Mouse (Mus musculus) heart, adult 8-10 months (tissue): ENCODE measurements at regions not wholly inside any gene's neighbourhood (a gene's known extent, or its start where the extent isn't known, plus 50 kb on each side); places are given as distances from the start of the nearest gene placed in this dataset.

Experiments
- DNase-seq: peaks from one replicate; pipeline ENCODE4 v3.0.0; 2022; ENCODE audit warnings: low spot score

- no peak for DNase-seq
Observed at GRCm38 (mm10) chr8:35185165-35185564, 580.4 kb upstream of the Gm19410 start.

DNA sequence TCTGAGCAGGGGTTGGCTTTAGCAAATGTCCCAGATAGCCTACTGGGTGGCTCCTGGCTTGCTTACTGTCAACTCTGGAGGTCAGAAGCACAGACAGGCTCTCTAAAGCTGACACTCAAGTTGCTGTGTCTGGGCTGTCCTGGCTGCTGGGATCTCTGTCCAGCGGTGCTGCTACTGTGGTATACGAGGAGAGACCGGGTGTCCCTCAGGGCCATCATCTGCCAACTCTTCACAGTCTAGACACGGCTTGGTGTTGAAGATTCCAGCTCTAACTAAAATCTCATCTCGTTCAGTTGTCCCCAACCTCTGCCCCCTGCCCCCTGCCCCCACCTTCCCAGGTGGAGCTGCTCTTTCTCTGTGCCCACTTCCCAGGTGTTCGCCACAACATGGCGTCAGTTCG lies 577.1 kb upstream of the Gm19410 start:
- no peak for DNase-seq

DNA sequence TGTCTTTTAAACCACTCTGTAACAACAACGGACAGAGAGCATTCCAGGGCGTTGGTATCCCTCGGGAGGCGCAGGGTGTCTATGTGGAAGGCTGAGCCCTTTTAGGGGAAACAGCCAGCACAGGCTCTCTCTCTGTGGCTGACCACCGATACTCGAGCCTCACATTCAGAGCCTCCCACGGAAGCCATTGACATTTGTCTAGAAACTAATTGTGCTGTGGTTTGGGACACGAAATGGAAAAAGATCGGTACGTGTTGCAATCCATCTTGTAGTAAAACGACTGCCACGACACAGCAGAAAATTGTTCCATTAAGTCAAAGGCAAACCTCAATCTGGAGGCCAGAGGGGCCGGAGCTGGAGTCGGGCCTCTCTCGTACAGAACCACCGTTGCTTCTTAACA lies 575.9 kb upstream of the Gm19410 start:
- DNase-seq: no peak

GRCm38 (mm10) chr8:35192515-35192914 lies 573.1 kb upstream of the Gm19410 start:
- no peak for DNase-seq

DNA sequence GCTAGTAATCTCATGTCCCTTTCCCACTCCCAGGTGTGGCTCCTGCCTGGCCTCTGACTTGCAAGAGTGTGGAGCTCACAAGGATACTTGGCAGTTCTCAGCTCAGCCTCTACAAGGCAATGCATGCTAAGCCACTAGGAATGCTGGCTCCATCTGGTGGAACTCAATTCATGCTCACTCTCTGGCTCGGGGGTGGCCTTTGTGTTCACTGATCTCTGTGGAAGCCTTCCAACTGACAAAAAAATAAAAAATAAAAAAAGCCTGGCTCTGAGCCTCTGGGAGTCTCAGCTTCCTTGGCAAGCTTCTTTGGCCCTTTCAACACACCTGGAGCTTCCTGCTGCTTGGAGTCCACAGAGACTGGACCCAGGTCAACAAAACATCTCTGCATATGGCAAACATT lies 571.8 kb upstream of the Gm19410 start:
- no peak for DNase-seq

DNA sequence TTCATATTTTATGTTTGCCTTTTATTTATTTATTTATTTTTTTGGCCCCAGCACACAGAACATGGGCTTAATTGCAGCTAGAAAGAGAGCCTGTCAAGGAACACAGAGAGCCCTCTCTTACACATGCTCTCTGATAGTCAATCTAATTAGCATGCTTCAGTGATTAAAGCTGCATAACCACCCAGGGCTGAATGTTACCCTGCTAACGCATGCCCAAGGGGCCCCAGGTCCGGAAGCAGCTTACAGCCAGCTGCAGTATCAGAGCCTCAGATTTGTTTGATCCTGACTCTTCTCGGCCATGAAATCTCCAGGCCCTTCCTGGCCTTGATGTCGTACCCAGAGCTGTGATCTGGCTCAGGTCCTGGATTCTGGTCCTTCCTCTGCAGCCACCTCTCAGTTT lies 569.4 kb upstream of the Gm19410 start:
- no peak for DNase-seq

- DNase-seq: no peak
Observed at GRCm38 (mm10) chr8:35198766-35199165, 566.8 kb upstream of the Gm19410 start.

DNA sequence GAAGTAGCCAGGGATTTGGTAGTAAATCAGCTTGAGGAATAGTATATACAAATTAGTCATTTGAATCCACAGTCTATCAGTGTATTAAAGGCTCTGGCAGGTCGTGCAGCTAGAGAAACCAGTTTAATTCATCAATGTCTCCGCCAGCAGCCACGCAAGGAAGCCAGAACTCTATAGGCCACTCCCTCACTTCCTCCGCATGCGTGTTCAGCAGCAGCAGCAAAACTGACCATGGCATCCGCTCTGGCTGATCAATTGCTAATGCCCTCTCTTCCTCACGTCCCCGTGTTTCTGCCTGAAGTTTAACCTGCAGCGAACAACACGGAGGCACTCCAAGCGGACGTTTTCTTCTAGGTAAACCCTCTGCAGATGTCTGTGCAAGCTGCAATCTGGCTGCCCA lies 564.2 kb upstream of the Gm19410 start:
- no peak for DNase-seq

DNA sequence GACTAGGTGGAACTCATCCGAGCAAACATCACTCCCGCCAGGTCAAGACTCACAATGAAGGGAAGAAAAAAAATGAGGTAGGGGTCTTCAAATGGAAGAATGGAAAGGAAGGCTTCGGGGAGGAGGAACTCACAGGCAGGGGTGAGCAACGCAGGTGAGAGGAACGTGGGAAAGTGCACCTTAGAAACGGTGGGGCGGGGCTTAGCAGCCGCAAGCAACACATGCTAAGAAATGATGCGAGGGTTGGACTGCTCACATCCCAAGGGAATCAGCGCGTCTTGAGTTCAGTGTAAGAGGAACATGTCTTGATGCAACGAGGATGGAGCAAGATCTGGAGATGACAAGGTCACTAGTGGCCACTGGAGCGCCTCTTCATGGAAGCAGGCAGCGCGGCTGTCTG lies 560.6 kb upstream of the Gm19410 start:
- no peak for DNase-seq

GRCm38 (mm10) chr8:35205536-35205935 lies 560.1 kb upstream of the Gm19410 start:
- peak; percentile 47 for DNase-seq

- DNase-seq: peak; percentile 62
Observed at GRCm38 (mm10) chr8:35206271-35206670, 559.3 kb upstream of the Gm19410 start.

GRCm38 (mm10) chr8:35208357-35208756 lies 557.2 kb upstream of the Gm19410 start:
- DNase-seq: no peak

GRCm38 (mm10) chr8:35211506-35212452 lies 553.8 kb upstream of the Gm19410 start:
- no peak for DNase-seq

DNA sequence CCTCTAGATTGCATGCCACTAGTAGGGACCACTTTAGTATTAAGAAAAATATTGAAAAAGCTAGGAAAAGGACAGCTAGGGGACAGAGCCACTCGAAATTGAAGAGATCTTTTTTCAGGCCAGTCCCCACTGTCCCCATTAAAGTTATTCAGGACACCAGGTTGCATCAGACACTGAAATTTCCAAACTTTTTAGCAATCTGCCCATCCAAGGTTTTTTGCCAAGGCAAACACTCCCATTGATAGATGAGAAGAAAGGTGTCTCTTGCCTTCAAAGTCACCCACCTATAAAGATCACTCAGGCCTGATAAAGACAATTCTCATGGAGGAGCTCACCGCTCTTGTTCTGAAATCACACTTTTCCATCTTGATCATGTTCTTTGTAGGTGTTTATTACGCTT lies 552.1 kb upstream of the Gm19410 start:
- no peak for DNase-seq

DNA sequence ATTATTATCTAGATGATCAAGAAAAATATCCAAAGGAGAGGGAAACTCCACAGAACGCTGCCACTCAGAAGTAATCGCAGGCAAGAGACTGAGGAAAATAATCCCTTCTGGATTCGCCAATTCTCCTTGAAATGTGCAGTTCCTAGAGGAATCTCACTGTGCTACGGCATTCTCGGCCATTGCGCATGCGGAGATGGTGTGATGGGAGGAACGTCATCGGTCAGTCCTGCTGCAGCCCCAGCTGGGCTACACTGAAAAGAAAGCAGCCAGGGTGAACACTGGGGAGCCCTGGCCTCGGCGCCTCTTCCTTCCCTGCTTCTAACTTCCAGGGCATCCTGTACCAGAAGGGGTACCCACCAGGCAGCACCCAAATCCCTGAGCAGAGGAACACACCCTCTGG lies 548.0 kb upstream of the Gm19410 start:
- no peak for DNase-seq

- peak; percentile 68 for DNase-seq
Observed at GRCm38 (mm10) chr8:35218327-35218726, 547.3 kb upstream of the Gm19410 start.

DNA sequence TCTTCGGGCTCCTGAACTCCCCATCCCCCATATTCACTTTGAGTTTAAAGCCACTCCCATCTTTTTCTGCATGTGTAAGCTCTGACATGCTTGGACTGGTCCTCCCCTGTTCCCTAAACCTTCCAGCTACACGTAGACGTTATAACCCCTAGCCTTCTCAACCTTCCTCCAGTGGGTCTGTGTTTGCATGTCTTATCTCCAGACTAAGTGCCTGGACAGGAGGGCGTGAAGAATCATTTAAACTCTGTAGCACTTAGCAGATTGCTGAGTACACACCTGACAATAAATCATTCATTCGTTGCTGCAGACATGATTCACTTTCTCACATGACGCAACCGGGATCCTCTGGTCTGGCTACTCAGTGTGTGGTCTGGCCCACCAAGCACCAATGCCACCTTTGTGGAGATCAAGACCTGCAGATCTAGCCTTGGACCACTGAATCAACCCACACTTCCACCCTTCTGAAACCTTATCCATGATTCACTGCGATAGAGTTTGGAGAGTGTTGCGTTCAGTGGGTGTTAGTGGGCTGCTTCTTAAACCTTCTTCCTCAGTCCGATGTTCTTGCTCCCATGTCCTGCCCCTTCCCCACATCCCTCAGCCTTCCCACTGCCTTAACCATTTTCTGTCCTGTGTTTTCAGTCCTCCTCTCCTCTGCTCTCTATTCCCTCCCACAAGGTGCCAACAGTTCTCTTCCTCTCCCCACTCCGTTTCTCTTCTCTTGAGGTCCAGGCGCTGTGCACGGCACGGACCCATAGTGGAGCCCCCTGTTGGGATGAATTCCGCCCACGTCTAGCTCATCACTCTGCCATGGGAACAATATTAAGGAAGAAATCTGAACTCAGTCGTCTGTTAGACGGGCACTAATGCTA lies 541.3 kb upstream of the Gm19410 start:
- no peak for DNase-seq

DNA sequence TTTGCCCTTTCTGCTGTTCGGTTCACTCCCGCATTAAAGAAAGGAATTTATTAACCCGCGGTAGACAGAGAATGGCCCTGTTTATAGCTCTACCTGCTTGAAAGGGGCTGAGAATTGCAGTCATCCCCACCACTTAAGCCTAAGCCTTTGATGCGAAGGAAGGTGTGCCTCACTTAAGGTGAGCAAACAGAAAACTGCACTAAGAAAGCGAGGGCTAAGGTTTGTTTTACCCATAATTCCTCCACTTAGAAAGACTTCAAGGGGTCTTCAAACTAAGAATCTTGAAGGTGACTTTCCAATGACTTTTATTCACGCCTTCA lies 540.7 kb upstream of the Gm19410 start:
- no peak for DNase-seq

- no peak for DNase-seq
Observed at GRCm38 (mm10) chr8:35227079-35227478, 538.5 kb upstream of the Gm19410 start.

DNA sequence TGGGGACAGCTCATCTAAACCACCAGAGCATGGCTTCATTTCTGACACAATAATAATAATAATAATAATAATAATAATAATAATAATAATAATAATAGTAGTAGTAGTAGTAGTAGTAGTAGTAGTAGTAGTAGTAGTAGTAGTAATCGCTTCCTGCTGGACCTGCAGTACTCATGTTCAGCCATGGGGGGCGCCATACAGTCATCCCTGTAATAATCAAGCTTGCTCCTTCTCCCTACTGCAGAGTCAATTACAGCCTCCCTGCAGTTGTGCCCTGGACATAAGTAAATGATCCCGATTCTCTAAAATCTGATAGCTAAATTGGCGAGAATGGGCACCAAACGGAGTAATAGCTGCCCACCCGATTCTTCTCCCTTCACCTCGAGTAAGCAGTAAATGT lies 537.1 kb upstream of the Gm19410 start:
- no peak for DNase-seq

DNA sequence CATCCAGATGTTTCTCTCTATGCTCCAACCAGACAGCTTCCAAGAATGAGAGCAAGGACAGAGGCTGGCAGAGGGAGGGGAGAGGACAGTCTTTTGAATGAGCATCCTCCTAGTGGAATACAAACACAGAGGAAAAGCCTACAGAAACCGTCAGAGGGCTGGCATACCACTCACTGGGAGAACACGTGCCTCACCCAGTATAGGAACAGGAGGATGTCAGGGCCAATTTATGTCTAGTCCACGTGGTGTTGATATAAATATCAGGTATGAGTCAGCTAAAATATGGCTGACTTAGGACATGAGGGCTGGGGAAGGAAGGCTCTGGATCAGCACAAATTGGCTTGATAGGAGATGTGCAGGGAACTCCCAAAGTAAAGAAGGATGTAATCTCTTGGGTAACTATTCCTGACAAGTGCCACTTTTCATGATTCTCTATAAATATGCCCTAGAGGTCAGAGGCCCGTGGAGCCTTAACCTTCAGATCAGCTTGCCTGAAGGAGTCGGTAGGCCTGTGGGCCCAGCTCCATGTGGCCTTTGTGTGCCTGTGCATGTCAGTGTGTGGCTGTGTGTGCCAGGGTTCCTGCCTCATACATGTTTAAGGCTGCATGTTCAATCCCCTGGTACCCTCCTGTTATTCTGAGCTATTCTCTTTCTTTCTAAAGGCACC lies 531.9 kb upstream of the Gm19410 start:
- DNase-seq: no peak

- no peak for DNase-seq
Observed at GRCm38 (mm10) chr8:35234436-35234835, 531.2 kb upstream of the Gm19410 start.
